Mouse (Mus musculus) brain, embryonic 14.5 days (tissue): ENCODE measurements around the gene 4930452B06Rik. TPM values are rescaled to one million over a fixed set of nuclear protein-coding genes. Genes with fewer than 3 reads are reported as not detected.

ENCODE experiments used
- DNase-seq: peaks from one replicate; pipeline ENCODE4 v3.0.0-alpha.2; 2011; ENCODE audit warnings: low read depth
- CTCF ChIP-seq: fragments of 200-500 bp; IDR thresholded peaks from 2 replicates; pipeline ENCODE4 v1.5.1; 2012; ENCODE audit warnings: inconsistent platforms, mild to moderate bottlenecking, moderate library complexity, borderline replicate concordance; ENCODE audit not compliant: insufficient read depth, insufficient read length; ENCODE audit errors: extremely low read depth
- POLR2A ChIP-seq: fragments of 200-500 bp; IDR thresholded peaks from 2 replicates; pipeline ENCODE4 v1.6.1; 2012; ENCODE audit warnings: mild to moderate bottlenecking, inconsistent platforms, borderline replicate concordance; ENCODE audit not compliant: poor library complexity, insufficient read depth, insufficient read length, severe bottlenecking; ENCODE audit errors: extremely low read depth
- polyA plus RNA-seq: library from polyadenylated mRNA; depleted of rRNA; stranded (reverse); fragments of >200 nt; gene quantifications from 2 replicates; pipeline ENCODE4 v1.2.3, GENCODE M21; 2012

Gene 4930452B06Rik
- polyA plus RNA-seq, 1 experiment: 2.7 TPM

DNA sequence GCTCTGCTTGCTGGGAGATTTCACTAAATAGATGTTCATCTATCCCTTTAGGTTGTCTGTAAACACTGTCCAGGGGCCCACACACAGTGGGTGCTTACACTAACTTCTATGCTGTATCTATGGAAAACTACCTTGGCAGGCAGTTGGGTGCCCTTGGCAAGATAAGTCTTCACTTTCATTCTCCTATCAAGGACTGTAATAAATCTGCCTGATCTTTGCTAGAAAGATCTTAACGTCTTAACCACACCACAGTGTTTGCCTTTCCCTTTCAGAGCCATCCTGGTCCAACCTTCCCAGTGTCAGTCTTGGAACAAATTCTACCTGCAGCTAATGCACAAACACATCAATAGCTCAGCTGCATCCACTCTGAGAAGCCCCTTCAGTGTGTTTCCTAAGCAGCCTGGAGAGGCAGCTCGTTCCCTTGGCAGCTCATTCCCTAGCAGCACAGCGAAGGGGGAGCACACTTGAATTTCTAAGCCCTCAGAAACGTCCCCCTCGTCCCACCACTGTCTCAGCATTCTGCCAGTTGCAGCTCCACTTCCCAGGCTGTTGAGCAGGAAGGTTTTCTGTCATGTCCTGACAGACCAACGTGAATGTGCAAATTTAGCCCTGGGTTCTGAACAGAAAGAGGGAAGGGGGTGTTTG lies 273.7 kb downstream of the 4930452B06Rik start:
- DNase-seq: peak; percentile 22
- TF ChIP-seq POLR2A (no peak), CTCF (no peak)
